Mouse (Mus musculus) liver, embryonic 13.5 days (tissue): ENCODE measurements around the gene Smg9. TPM values are rescaled to one million over a fixed set of nuclear protein-coding genes. Genes with fewer than 3 reads are reported as not detected.

Source experiments
- ATAC-seq: fragments of 200-750 bp; cut with Nextera tagmentation; 2 replicates; pipeline ENCODE4 v1.8.0; 2017; ENCODE audit warnings: low read depth, mild to moderate bottlenecking, moderate number of reproducible peaks, moderate library complexity
- DNase-seq: peaks from one replicate; pipeline ENCODE4 v3.0.0; 2022
- H3K27ac ChIP-seq: fragments of 300-500 bp; sonication (generic); 2 replicates; pipeline ENCODE4 v1.5.1; 2015; ENCODE audit warnings: moderate library complexity, mild to moderate bottlenecking, inconsistent platforms
- H3K27me3 ChIP-seq: fragments of 300-500 bp; sonication (generic); 2 replicates; pipeline ENCODE4 v1.6.1; 2015; ENCODE audit warnings: mild to moderate bottlenecking, inconsistent platforms
- H3K36me3 ChIP-seq: fragments of 300-500 bp; sonication (generic); 2 replicates; pipeline ENCODE4 v1.6.1; 2015; ENCODE audit warnings: mild to moderate bottlenecking, inconsistent platforms
- H3K4me1 ChIP-seq: fragments of 300-500 bp; sonication (generic); replicated peaks from 2 replicates; pipeline ENCODE4 v1.6.1; 2015; ENCODE audit warnings: inconsistent platforms
- H3K4me2 ChIP-seq: fragments of 300-500 bp; sonication (generic); 2 replicates; pipeline ENCODE4 v1.6.1; 2015; ENCODE audit warnings: inconsistent platforms, mild to moderate bottlenecking, moderate library complexity
- H3K4me3 ChIP-seq: fragments of 300-500 bp; sonication (generic); replicated peaks from 2 replicates; pipeline ENCODE4 v1.5.1; 2015; ENCODE audit warnings: mild to moderate bottlenecking, inconsistent platforms
- H3K9ac ChIP-seq: fragments of 300-500 bp; sonication (generic); 2 replicates; pipeline ENCODE4 v1.6.1; 2015; ENCODE audit warnings: mild to moderate bottlenecking, inconsistent platforms
- H3K9me3 ChIP-seq: fragments of 300-500 bp; sonication (generic); replicated peaks from 2 replicates; pipeline ENCODE4 v1.6.1; 2016; ENCODE audit warnings: inconsistent platforms
- WGBS: fragments of 180-500 bp; shearing (Covaris S2); methylation state at CpG from one replicate; pipeline ENCODE4 v1.1.7; 2015; ENCODE audit not compliant: insufficient replicate concordance; 5-methylcytosine and 5-hydroxymethylcytosine counted together
- polyA plus RNA-seq: library from polyadenylated mRNA; unstranded; fragments of >200 nt; fragmentation: Nextera tagmentation; extraction: Ambion mirVana; gene quantifications from 2 replicates; pipeline ENCODE4 v1.2.1, GENCODE M21; 2015

Smg9 gene
- polyA plus RNA-seq, 1 experiment from 2014 or later, result 15.2 TPM

DNA sequence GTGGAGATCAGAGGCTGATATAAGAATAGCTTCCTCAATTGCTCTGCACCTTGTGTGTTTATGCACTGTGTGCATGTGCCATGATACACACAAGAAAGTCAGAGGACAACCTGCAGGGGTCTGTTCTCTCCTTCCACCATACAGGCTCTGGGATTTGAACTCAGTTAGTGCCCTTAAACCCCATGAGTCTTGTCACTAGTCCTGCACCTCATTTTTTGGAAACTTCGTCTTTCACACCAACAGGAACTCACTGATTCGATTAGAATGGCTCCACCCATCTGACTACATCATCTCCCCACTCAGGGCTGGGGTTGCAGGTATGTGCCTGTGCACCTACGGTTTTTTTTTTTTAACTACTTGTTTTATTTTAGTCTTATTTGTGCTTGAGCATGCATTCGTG, 31.2 kb upstream of the Smg9 start:
- H3K9me3 ChIP-seq, result no peaks in the 10 kb centered on the region
- ATAC-seq (no peak), DNase-seq (no peak)
- H3K4me2 ChIP-seq, result no peak overlapping the region
- H3K27me3 ChIP-seq, result no peaks in the 10 kb centered on the region
- peaks cover 7% of the 10 kb centered on the region for H3K36me3 ChIP-seq
- 45% methylated on average over 4 of the region's 4 CpGs for WGBS
- H3K4me1 ChIP-seq, result peaks cover 72% of the 10 kb centered on the region
- 0 out of 2 replicates have a peak overlapping the region, but pooled peaks have one; percentile 26 for H3K9ac ChIP-seq
- H3K4me3 ChIP-seq, result no peak overlapping the region
- H3K27ac ChIP-seq, result peak overlapping the region; percentile 100

GRCm38 (mm10) chr7:24368946-24369345, 30.5 kb upstream of the Smg9 start:
- Histone ChIP-seq H3K9me3 (no peaks in the 10 kb centered on the region), H3K4me2 (peak overlapping the region; percentile 98), H3K4me1 (peaks cover 74% of the 10 kb centered on the region), H3K27ac (peak overlapping the region; percentile 100), H3K4me3 (peak overlapping the region; percentile 96; the same call in 1 of the 2 replicates), H3K27me3 (no peaks in the 10 kb centered on the region), H3K36me3 (peaks cover 14% of the 10 kb centered on the region), H3K9ac (peak overlapping the region; percentile 100)
- DNase-seq, result no peak
- no peak for ATAC-seq
- 80% methylated on average over 7 of the region's 7 CpGs for WGBS

DNA sequence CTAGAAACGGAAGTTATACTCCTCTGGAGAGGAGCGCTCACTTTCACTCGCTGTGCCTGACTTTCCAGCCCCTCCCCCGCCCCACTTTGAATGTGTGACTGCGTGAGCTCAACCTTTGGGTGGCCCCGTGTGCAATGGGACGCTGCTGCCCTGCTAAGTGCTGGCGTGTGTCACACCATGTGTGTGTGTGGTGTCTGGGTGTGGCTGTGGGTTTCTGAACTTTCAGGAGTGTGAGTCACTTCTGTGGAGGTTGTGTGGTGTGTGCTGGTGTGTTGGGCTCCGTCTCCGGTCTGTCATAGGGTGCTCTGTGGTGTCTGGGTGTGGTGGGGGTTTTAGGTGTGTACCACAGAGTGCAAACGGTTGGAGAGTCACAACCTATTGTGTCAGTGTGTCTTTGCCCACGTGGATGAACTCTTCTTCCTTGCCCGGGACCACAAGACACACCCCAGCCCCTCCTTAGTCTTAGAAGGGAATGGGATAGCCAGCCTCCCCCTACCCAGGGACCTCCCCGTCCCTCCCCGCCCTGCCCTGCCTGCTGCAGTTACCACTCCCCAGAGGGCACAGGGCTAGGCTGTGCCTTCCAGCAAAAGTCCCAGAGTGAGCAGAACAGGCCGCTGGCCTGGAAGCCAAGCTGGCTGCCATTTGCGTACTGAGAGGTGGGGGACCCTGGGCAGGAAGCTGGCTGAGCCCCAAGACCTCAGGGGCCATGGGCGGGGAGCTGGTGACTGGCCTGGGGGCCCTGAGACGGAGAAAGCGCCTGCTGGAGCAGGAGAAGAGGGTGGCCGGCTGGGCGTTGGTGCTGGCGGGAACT, 29.5 kb upstream of the Smg9 start, which contains the start of gene Kcnn4:
TSS of gene Kcnn4 (plus strand) at position 533 of the 811 bp plus-strand sequence.
- Histone ChIP-seq H3K27me3 (no peaks in the 10 kb centered on the region), H3K27ac (peak within 1 kb of the TSS; percentile 100), H3K9me3 (no peaks in the 10 kb centered on the region), H3K9ac (peak within 1 kb of the TSS; percentile 100), H3K36me3 (peaks cover 24% of the 10 kb centered on the region), H3K4me1 (peaks cover 75% of the 10 kb centered on the region), H3K4me3 (peak within 1 kb of the TSS; percentile 96), H3K4me2 (peak within 1 kb of the TSS; percentile 98)
- ATAC-seq, result peak; percentile 66
- WGBS, result 10% methylated on average over 23 of the region's 23 CpGs
- peak; percentile 57 for DNase-seq

- Histone ChIP-seq H3K9ac (peak overlapping the region; percentile 100), H3K4me3 (peak overlapping the region; percentile 96), H3K9me3 (no peaks in the 10 kb centered on the region), H3K36me3 (peaks cover 36% of the 10 kb centered on the region), H3K27ac (peak overlapping the region; percentile 100), H3K4me2 (peak overlapping the region; percentile 98), H3K4me1 (peaks cover 75% of the 10 kb centered on the region), H3K27me3 (no peaks in the 10 kb centered on the region)
- ATAC-seq, result peak; percentile 87
- peak; percentile 75 for DNase-seq
- 7% methylated on average over 7 of the region's 7 CpGs for WGBS
Observed at GRCm38 (mm10) chr7:24371012-24371808, 28.2 kb upstream of the Smg9 start.

DNA sequence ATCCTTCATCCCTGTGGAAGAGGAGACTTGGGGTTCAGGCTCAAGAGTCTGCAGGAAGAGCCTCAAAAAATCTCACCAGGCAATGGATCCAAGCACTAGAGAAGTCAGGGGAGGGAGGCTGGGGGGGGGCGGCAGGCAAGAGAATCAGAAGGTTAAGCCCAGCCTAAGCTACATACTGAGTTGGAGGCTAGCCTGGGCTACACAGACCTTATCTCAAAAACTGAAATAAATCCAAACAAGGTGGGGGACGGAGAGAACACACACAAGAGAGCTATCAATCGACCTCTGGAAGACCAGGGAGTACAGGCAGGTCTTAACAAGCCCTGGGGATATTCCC, 27.6 kb upstream of the Smg9 start:
- peak overlapping the region; percentile 98 for H3K4me2 ChIP-seq
- no peaks in the 10 kb centered on the region for H3K27me3 ChIP-seq
- peak overlapping the region; percentile 100 for H3K9ac ChIP-seq
- H3K4me1 ChIP-seq, result peaks cover 75% of the 10 kb centered on the region
- ATAC-seq, result no peak
- H3K36me3 ChIP-seq, result peaks cover 41% of the 10 kb centered on the region
- 12% methylated on average over 3 of the region's 3 CpGs for WGBS
- DNase-seq, result no peak
- peak overlapping the region; percentile 100 for H3K27ac ChIP-seq
- H3K4me3 ChIP-seq, result peak overlapping the region; percentile 96
- no peaks in the 10 kb centered on the region for H3K9me3 ChIP-seq

GRCm38 (mm10) chr7:24372300-24372699, 27.1 kb upstream of the Smg9 start:
- Histone ChIP-seq H3K4me3 (peak overlapping the region; percentile 96), H3K36me3 (peaks cover 43% of the 10 kb centered on the region), H3K4me1 (peaks cover 74% of the 10 kb centered on the region), H3K27ac (peak overlapping the region; percentile 100), H3K9me3 (no peaks in the 10 kb centered on the region), H3K4me2 (peak overlapping the region; percentile 98), H3K9ac (peak overlapping the region; percentile 100), H3K27me3 (0 out of 2 replicates have a peak, but pooled peaks cover 2% of the 10 kb centered on the region)
- peak; percentile 60 for DNase-seq
- WGBS, result 23% methylated on average over 7 of the region's 11 CpGs
- peak; percentile 29 for ATAC-seq

DNA sequence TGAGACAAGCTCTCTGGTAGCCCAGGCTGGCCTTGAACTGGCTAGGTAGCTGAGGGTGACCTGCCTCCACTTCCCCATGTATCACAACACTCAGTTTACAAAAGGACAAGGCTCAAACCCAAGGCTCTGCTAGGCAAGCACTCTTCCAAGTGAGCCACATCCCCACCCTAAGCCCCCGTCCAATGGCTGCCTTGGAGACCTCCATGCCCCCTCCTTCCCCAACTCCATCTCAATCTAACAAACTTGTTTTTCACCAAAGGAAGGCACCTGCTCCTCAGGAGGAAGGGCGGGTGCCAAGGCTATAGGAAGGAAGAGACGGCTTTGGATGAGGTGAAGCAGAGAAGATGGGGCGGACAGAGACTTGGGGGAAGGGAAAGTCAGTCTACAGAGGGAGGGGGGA, 26.6 kb upstream of the Smg9 start:
- Histone ChIP-seq H3K9ac (peak overlapping the region; percentile 100), H3K4me2 (peak overlapping the region; percentile 98), H3K4me1 (peaks cover 74% of the 10 kb centered on the region), H3K9me3 (no peaks in the 10 kb centered on the region), H3K27ac (peak overlapping the region; percentile 100), H3K4me3 (peak overlapping the region; percentile 96), H3K36me3 (peaks cover 48% of the 10 kb centered on the region), H3K27me3 (0 out of 2 replicates have a peak, but pooled peaks cover 5% of the 10 kb centered on the region)
- 12% methylated on average over 4 of the region's 4 CpGs for WGBS
- no peak for ATAC-seq
- no peak for DNase-seq

- Histone ChIP-seq H3K4me3 (peak overlapping the region; percentile 96), H3K27ac (peak overlapping the region; percentile 100), H3K9me3 (no peaks in the 10 kb centered on the region), H3K9ac (peak overlapping the region; percentile 100), H3K27me3 (0 out of 2 replicates have a peak, but pooled peaks cover 5% of the 10 kb centered on the region), H3K36me3 (peaks cover 57% of the 10 kb centered on the region), H3K4me1 (peaks cover 74% of the 10 kb centered on the region), H3K4me2 (peak overlapping the region; percentile 98)
- ATAC-seq (no peak), DNase-seq (no peak)
- WGBS, result 19% methylated on average over 20 of the region's 20 CpGs
Observed at GRCm38 (mm10) chr7:24373538-24374379, 25.7 kb upstream of the Smg9 start.

DNA sequence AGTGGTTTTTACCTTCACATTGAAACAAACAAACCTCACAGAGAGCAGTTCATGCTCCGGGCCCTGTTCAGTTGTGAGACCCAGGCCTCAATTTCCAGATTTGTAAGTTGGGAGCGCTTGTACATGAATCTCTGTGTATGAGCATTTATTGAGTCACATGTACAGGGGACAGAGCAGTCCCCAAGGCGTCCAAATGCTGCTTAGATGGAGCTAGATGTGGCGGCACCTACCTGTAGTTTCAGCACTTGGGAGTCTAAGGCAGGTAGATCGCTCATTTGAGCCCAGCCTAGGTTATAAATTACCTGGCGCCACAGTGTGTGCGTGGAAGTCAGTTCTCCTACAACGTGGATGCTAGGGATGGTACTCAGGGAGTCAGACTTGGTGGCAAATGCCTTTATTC, 23.0 kb upstream of the Smg9 start:
- Histone ChIP-seq H3K27me3 (0 out of 2 replicates have a peak, but pooled peaks cover 5% of the 10 kb centered on the region), H3K27ac (peak overlapping the region; percentile 100), H3K9ac (peak overlapping the region; percentile 100), H3K4me1 (peaks cover 91% of the 10 kb centered on the region), H3K4me2 (peak overlapping the region; percentile 98), H3K9me3 (no peaks in the 10 kb centered on the region), H3K4me3 (peak overlapping the region; percentile 68), H3K36me3 (peaks cover 84% of the 10 kb centered on the region)
- ATAC-seq (no peak), DNase-seq (no peak)
- 56% methylated on average over 8 of the region's 8 CpGs for WGBS

- 5% methylated on average over 49 of the region's 49 CpGs for WGBS
- 0 out of 2 replicates have a peak, but pooled peaks cover 5% of the 10 kb centered on the region for H3K27me3 ChIP-seq
- H3K9me3 ChIP-seq, result no peaks in the 10 kb centered on the region
- H3K4me3 ChIP-seq, result peak overlapping the region; percentile 68
- H3K36me3 ChIP-seq, result peaks cover 93% of the 10 kb centered on the region
- ATAC-seq (peak; percentile 96), DNase-seq (peak; percentile 98)
- H3K4me2 ChIP-seq, result peak overlapping the region; percentile 98
- H3K9ac ChIP-seq, result peak overlapping the region; percentile 100
- peak overlapping the region; percentile 100 for H3K27ac ChIP-seq
- H3K4me1 ChIP-seq, result peaks cover 99% of the 10 kb centered on the region
Observed at GRCm38 (mm10) chr7:24377091-24377865, 22.1 kb upstream of the Smg9 start.
